Mouse (Mus musculus) testis, adult 2 months (tissue): Measurements from ENCODE around the gene Cacna1c.

Source experiments
- CTCF ChIP-seq: fragments of 200-500 bp; IDR thresholded peaks from 2 replicates; pipeline ENCODE4 v1.5.1; 2012; ENCODE audit warnings: low read depth, mild to moderate bottlenecking, inconsistent platforms, low read length, moderate library complexity; ENCODE audit not compliant: control insufficient read depth, insufficient read depth, insufficient replicate concordance
- POLR2A ChIP-seq: fragments of 200-500 bp; IDR thresholded peaks from 2 replicates; pipeline ENCODE4 v1.6.1; 2012; ENCODE audit warnings: low read depth, mild to moderate bottlenecking, inconsistent platforms, low read length, moderate library complexity; ENCODE audit not compliant: control insufficient read depth

- TF ChIP-seq CTCF (no peak), POLR2A (no peak)
Measured at GRCm38 (mm10) chr6:118963283-118963682, 232.9 kb downstream of the Cacna1c start.
